Mouse (Mus musculus): ENCODE measurements around the gene Ldlrad3. TPM values are rescaled to one million over a fixed set of nuclear protein-coding genes. Genes with fewer than 3 reads are reported as not detected.

Ldlrad3 gene
- polyA plus RNA-seq, 1 experiment, result 3.7 TPM

DNA sequence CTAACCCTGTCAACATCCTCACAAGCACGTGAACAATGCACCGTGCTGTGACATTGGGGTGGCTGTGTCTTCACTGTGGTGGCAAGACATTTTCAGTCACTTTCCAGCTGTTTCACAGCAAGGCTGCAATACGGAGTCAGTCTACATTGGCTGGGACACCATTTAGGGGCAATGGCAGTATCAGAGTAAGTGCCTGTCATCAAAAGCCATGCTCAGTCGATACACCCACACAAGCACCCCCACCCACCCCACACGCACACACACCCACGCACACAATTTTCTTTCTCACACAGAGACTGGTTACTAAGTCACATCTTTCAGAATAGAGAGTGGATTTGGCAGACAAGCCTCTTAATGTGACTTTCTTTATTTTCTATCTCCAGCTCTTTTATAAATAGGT is 156.0 kb downstream of the Ldlrad3 start:
- 70% methylated on average over 6 of the region's 6 CpGs for WGBS
- H3K4me3 ChIP-seq (replicated peaks; ENCODE audit: control insufficient read depth, low read depth, low read length), result no peak overlapping the region
- TF ChIP-seq CTCF (IDR thresholded peaks at IDR 0.05; ENCODE audit: control insufficient read depth, insufficient read depth, low read length) (no peak), POLR2A (IDR thresholded peaks at IDR 0.05; ENCODE audit: borderline replicate concordance, control insufficient read depth, low read depth, low read length) (no peak)
- H3K27ac ChIP-seq (ENCODE audit: control insufficient read depth, insufficient read depth, low read depth, low read length, poor library complexity), result no peak overlapping the region
- peaks cover 4% of the 10 kb centered on the region; the same call in 1 of the 2 replicates for H3K4me1 ChIP-seq (ENCODE audit: control insufficient read depth, insufficient read depth, low read length)

DNA sequence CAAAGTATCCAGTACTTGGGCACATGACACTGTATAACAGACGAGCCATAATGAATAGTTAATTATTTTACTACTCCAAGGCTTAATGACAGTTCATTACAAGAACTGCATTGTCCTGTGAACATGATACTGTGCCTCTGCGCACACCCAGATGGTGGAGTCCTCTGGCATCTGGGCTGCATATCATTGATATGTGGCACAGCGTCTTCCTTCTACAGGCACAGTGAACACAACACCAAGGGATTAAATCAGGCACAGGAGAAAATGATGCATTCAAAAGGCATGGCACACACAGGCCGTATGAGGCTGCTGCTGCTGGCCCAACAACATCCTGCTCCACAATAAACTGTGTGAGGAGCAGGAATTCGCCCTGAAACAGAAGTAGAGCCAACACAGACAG is 156.5 kb downstream of the Ldlrad3 start:
- H3K27ac ChIP-seq (ENCODE audit: control insufficient read depth, insufficient read depth, low read depth, low read length, poor library complexity), result no peak overlapping the region

GRCm38 (mm10) chr2:102027265-102027664 is 158.9 kb downstream of the Ldlrad3 start:
- Histone ChIP-seq H3K4me1 (ENCODE audit: control insufficient read depth, insufficient read depth, low read length) (peaks cover 2% of the 10 kb centered on the region; the same call in 1 of the 2 replicates), H3K4me3 (replicated peaks; ENCODE audit: control insufficient read depth, low read depth, low read length) (no peak overlapping the region), H3K27ac (ENCODE audit: control insufficient read depth, insufficient read depth, low read depth, low read length, poor library complexity) (no peak overlapping the region)
- 80% methylated on average over 7 of the region's 7 CpGs for WGBS
- TF ChIP-seq POLR2A (IDR thresholded peaks at IDR 0.05; ENCODE audit: borderline replicate concordance, control insufficient read depth, low read depth, low read length) (no peak), CTCF (IDR thresholded peaks at IDR 0.05; ENCODE audit: control insufficient read depth, insufficient read depth, low read length) (no peak)

More for the DNA sequence above, 156.5 kb downstream of the Ldlrad3 start:
- TF ChIP-seq POLR2A (IDR thresholded peaks at IDR 0.05; ENCODE audit: borderline replicate concordance, control insufficient read depth, low read depth, low read length), result no peak
- no peak for TF ChIP-seq CTCF (IDR thresholded peaks at IDR 0.05; ENCODE audit: control insufficient read depth, insufficient read depth, low read length)
- H3K4me1 ChIP-seq (ENCODE audit: control insufficient read depth, insufficient read depth, low read length), result peaks cover 4% of the 10 kb centered on the region; the same call in 1 of the 2 replicates
- WGBS, result 80% methylated on average over 5 of the region's 5 CpGs
- H3K4me3 ChIP-seq (replicated peaks; ENCODE audit: control insufficient read depth, low read depth, low read length), result no peak overlapping the region

DNA sequence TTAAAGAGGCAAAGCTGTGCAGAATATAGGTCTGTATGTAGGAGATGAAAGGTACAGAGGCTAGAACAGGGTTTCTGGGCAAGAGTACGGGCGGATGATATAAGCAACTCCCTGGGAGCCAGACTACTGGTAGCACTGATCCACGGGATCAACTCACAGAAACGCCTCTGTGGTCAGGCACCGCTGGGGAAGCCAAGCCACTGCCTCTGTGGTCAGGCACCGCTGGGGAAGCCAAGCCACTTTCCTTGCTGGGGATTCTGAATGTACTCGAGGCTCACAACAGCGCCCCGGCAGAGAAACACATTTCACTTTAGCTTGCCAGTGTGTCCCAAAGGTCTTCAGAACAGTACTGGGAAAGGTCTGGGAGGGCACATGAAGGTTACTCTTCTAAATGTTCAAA is 160.0 kb downstream of the Ldlrad3 start:
- no peak overlapping the region for H3K4me3 ChIP-seq (replicated peaks; ENCODE audit: control insufficient read depth, low read depth, low read length)
- no peaks in the 10 kb centered on the region for H3K4me1 ChIP-seq (ENCODE audit: control insufficient read depth, insufficient read depth, low read length)
- no peak overlapping the region for H3K27ac ChIP-seq (ENCODE audit: control insufficient read depth, insufficient read depth, low read depth, low read length, poor library complexity)
- TF ChIP-seq CTCF (IDR thresholded peaks at IDR 0.05; ENCODE audit: control insufficient read depth, insufficient read depth, low read length) (no peak), POLR2A (IDR thresholded peaks at IDR 0.05; ENCODE audit: borderline replicate concordance, control insufficient read depth, low read depth, low read length) (no peak)
- WGBS, result 49% methylated on average over 9 of the region's 9 CpGs

DNA sequence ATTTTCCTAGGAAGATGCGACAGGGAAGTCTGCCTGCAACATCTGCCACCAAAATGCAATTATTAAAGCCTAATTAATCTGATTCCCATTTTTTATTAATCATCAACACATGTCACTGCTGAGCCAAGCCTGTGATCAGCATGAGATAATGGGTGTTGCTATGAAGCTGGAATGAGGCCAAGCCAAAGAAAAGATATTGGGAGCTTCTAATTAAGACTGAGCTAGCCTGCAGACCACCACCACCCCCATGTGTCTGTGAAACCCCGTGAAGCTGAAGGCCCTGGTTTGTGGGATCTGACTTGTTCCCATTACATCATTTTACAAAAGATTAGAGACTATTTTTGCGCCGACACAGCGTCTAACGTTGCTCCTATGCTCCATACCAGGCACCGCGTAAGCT is 161.7 kb downstream of the Ldlrad3 start:
- Histone ChIP-seq H3K4me1 (ENCODE audit: control insufficient read depth, insufficient read depth, low read length) (no peaks in the 10 kb centered on the region), H3K4me3 (replicated peaks; ENCODE audit: control insufficient read depth, low read depth, low read length) (no peak overlapping the region), H3K27ac (ENCODE audit: control insufficient read depth, insufficient read depth, low read depth, low read length, poor library complexity) (no peak overlapping the region)
- TF ChIP-seq POLR2A (IDR thresholded peaks at IDR 0.05; ENCODE audit: borderline replicate concordance, control insufficient read depth, low read depth, low read length), result no peak
- no peak for TF ChIP-seq CTCF (IDR thresholded peaks at IDR 0.05; ENCODE audit: control insufficient read depth, insufficient read depth, low read length)
- 85% methylated on average over 8 of the region's 8 CpGs for WGBS

DNA sequence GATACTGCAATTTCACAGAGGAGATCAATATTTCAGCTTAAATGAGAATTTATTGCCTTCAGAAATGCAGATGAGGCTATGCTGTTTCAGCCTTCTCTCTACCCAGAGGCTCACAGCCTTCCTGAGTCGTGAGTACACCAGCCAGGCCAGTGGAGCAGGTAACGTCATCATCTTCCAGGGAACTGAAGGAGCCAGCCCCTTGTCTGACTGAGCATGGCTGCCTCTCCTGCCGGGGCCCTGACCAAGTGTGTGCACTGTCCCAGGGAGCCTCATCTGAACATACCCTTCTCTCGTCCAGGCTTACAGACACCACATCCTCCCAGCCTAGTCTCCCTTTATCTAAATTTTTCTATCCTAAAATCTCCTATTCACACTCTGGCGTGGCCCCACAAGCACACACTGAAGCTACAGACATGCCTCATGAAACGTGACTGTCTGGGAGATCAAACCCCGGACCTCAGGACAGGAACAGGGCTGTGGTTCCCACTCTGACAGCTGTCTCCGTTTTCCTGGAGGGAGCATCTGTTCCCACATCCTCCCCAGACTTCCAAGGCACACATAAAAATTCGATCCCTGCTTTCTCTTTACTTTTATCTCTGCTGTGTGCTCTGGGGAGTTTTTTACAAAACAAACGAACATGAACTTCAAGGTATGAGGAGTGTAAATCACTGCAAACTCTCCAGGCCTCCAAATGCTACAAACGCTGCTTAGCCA is 164.7 kb downstream of the Ldlrad3 start:
- no peak for TF ChIP-seq POLR2A (IDR thresholded peaks at IDR 0.05; ENCODE audit: borderline replicate concordance, control insufficient read depth, low read depth, low read length)
- no peak for TF ChIP-seq CTCF (IDR thresholded peaks at IDR 0.05; ENCODE audit: control insufficient read depth, insufficient read depth, low read length)
- no peaks in the 10 kb centered on the region for H3K4me1 ChIP-seq (ENCODE audit: control insufficient read depth, insufficient read depth, low read length)
- WGBS, result 68% methylated on average over 11 of the region's 11 CpGs

GRCm38 (mm10) chr2:102020546-102020945 is 165.6 kb downstream of the Ldlrad3 start:
- H3K4me1 ChIP-seq (ENCODE audit: control insufficient read depth, insufficient read depth, low read length), result no peaks in the 10 kb centered on the region
- H3K4me3 ChIP-seq (replicated peaks; ENCODE audit: control insufficient read depth, low read depth, low read length), result no peak overlapping the region
- H3K27ac ChIP-seq (ENCODE audit: control insufficient read depth, insufficient read depth, low read depth, low read length, poor library complexity), result no peak overlapping the region
- WGBS, result 90% methylated on average over 3 of the region's 3 CpGs
- no peak for TF ChIP-seq POLR2A (IDR thresholded peaks at IDR 0.05; ENCODE audit: borderline replicate concordance, control insufficient read depth, low read depth, low read length)
- TF ChIP-seq CTCF (IDR thresholded peaks at IDR 0.05; ENCODE audit: control insufficient read depth, insufficient read depth, low read length), result no peak

More for the DNA sequence above, 164.7 kb downstream of the Ldlrad3 start:
- H3K27ac ChIP-seq (ENCODE audit: control insufficient read depth, insufficient read depth, low read depth, low read length, poor library complexity), result no peak overlapping the region
- no peak overlapping the region for H3K4me3 ChIP-seq (replicated peaks; ENCODE audit: control insufficient read depth, low read depth, low read length)

DNA sequence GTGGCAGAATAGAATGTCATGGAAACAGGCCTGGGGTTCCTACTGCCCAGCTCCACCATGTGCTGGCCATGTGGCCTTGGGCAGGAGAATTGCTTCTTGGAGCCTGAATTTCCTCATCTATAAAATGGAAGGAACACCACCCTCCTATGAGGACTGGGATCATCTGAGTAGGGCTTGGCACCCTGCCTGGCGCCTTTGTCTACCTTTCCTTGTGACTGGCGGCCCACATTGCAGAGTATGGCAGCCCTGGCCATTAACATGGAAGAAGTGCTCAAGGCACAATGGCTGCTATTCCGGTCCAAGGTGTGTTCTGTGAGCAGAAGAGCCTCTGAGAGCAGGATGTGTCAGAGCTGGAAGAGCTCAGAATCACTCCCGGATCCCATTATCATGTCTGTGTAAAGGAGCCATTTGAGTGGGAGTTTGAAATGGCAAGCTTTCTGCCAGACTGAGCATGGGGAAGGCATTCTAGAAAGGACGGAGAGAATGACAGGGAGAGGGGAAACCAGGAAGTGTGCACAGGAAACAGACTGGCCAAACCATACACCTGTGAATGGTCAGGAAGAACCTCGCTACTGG is 171.6 kb downstream of the Ldlrad3 start:
- no peaks in the 10 kb centered on the region for H3K4me1 ChIP-seq (ENCODE audit: control insufficient read depth, insufficient read depth, low read length)
- TF ChIP-seq POLR2A (IDR thresholded peaks at IDR 0.05; ENCODE audit: borderline replicate concordance, control insufficient read depth, low read depth, low read length) (no peak), CTCF (IDR thresholded peaks at IDR 0.05; ENCODE audit: control insufficient read depth, insufficient read depth, low read length) (no peak)
- WGBS, result 75% methylated on average over 6 of the region's 6 CpGs
- H3K4me3 ChIP-seq (replicated peaks; ENCODE audit: control insufficient read depth, low read depth, low read length), result no peak overlapping the region
- no peak overlapping the region for H3K27ac ChIP-seq (ENCODE audit: control insufficient read depth, insufficient read depth, low read depth, low read length, poor library complexity)

Measured in bone marrow, adult 2 months (tissue).